Mouse (Mus musculus): ENCODE measurements around the gene Acsl1. TPM values are rescaled to one million over a fixed set of nuclear protein-coding genes. Genes with fewer than 3 reads are reported as not detected.

The Acsl1 gene
- 295 and 361 TPM in 2 replicates for total RNA-seq (2021)
- long read RNA-seq, transcript Acsl1-210 (1 exons, 1,253 nt), result minor isoform, 18 of 497 reads
- long read RNA-seq, transcript Acsl1-201 (21 exons, 3,897 nt), result major isoform, 378 of 497 reads
- long read RNA-seq, partial matches to known transcripts, result 53 of 497 reads
- long read RNA-seq, other reads (novel, unspliced or antisense), result 45 of 497 reads

DNA sequence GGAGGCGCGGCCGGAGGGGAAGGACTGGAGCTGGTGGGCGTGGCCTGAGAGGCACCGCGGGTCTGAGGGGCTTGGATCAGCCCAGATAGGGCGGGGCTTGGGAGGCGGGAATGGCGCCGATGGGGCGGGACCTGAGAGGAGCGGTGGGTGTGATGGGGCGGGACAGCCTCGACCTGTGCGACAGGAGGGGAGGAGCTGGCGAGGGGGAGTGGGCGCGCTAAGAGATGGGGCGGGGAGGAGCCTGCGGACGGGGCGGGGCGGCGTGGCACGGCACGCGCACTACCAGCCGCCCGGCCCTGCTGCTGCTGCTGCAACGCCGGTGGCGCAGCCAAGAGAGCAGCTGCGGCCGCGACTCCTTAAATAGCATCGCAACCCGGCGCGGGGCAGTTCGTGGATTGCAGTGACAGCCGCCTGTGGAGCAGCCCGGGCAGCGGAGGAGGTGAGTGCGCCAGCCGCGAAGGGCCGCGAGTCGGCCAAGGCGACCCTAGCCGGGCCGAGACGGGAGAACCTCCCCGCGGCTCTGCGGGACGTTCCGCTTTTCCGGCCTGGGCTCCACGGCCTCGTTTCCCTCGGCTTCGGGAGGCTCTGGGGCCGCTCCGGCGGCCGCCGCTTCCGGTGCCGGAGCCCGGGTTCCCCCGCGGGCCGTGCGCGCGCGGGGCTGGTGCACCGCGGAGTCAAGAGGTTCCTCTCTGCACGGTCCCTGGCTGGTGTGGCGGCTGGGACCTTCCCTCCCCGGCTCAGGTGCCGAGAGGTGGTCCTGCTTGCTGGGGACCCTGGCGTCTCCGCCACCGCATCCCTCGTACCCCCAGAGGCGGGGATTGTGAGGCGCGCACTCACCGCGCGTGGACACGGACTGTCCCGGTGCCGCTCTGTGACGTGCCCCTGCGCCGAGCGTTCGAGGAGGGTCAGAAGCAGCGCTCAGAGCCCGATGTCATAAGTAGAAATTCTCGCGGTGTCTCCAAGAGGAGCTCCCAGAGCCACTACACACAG lies at the start of gene Acsl1:
Gene Acsl1, plus strand, starts transcription at position 246 of the 990 bp plus-strand sequence.
- DNase-seq, result peak; percentile 99

DNA sequence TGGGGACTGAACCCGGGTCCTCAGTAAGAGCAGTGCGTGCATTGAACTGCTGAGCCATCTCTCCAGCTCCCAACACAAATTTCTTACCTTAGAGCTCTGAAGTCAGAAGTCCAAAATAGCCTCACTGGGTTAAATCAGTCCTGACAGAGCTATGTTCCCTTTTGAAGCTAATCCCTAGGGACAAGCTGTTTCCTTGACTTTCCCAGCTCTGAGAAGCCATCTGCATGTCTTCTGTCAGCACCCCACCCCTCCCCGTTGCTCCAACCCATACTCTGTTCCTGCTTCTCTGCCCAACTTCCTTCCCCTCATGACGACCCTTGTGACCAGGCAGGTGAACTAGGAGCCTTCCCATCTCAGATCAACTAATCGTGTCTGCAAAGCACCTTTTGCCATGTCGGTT lies 49.3 kb upstream of the Acsl1 start:
- no peak for DNase-seq

DNA sequence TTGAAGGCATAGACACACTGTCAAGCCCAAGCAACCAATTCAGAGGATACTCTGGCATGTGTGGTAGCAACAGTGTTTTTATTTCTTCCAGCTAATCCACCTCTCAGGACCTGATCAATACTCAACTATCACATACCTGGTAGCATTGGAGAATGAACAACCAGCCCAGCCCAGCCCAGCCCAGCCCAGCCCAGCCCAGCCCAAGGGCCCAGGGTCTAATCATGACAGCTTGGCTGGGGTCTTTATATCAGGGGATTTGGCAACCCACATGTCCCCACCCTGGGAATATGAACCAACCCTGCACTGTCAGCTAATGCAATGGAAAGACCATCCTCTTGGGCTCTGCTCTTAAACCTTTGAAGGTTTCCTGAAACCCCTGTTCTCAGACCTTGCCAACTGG lies 42.9 kb upstream of the Acsl1 start:
- no peak for DNase-seq

DNA sequence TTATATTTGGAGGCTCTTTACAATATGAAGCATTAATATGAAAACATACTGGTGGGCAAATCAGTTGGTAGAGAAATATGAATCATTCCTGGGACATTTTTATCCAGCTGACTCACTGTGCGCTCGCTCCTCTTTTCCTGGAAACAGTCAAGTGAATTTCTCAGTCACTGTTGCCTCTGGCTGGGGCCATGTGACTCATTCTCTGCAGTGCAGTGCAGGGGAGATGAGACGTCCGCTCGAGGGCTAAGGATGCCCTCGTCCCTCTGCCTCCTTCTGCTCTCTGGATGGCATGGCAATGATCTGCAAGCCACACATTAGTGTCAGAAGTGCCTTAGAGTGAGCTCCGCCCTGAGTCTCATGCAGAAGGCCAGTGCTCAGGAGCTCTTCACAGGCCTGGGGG lies 41.0 kb upstream of the Acsl1 start:
- DNase-seq, result peak; percentile 51

DNA sequence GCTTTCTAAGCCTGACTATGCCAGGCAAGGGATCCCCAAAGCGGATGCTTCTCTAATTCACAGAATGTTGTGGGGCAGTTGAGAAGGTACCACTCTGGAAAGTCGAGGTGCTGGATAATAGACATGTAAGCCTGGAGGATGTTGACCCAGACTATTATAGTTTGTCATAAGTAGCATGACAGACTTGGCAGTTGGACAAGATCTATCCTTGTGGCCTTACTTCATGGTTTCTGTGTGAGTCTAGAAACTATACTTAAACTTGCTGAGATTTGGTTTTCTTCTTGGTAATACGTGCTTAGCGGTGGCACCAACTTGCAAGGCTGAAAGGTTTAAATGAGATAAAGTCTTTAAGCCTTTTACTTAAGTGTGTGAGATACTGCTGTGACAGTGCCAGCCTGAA lies 38.9 kb upstream of the Acsl1 start:
- no peak for DNase-seq

DNA sequence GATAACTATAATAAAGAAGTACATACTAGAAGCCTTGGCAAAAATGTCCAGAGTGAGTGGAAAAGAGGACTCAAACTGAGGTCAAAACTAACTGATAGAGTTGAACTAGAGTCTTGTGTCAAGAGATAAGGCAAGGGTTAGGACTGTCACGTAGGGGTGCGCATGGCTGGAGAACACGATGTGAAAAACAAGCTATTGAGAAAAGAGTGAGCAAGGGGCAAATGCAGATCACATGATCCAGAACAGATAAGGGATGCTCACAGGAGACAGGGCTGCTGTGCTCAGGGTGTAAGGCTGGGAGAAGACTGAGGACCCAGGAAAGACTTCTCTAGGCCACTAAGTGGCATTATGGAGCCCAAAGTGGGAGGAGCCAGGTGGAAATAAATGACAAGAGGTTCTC lies 38.3 kb upstream of the Acsl1 start:
- DNase-seq, result no peak

DNA sequence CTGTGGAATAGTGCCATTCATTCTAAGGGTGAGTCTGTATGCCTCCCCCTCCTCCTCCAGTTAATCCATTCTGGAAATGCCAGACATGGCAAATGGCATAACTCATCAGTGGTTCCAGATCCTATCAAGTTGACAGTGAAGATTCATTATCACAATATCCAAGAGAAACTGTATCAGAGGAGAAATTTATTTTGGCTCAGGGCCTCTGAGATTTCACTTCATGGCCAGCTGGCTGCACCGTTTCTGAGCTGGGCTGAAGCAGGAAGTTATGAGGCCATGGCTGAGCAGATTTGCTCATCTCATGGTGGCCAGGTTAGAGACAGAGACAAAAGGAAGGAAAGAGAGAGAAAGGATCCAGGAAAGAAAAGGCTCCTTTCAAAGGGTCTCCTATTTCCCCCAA lies 37.2 kb upstream of the Acsl1 start:
- no peak for DNase-seq

DNA sequence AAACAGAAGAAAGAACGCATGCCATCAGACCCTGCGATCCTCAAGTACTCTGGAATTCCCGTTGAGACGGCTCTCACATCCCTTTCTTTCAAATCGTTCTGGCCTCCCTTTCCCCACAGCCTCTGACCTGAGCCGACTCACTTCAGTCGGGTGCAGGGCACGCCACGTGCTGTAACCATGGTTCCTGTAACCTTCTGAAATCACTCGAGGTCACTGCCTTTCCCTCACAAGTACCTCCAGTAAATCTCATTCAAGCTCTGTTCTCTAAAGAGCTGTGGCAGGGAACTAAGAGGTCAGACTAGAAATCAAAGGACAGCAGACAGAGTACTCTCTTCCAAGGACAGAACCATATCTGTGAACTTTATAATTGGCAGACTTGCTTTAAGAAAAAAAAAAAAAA lies 32.3 kb upstream of the Acsl1 start:
- DNase-seq, result peak; percentile 64

DNA sequence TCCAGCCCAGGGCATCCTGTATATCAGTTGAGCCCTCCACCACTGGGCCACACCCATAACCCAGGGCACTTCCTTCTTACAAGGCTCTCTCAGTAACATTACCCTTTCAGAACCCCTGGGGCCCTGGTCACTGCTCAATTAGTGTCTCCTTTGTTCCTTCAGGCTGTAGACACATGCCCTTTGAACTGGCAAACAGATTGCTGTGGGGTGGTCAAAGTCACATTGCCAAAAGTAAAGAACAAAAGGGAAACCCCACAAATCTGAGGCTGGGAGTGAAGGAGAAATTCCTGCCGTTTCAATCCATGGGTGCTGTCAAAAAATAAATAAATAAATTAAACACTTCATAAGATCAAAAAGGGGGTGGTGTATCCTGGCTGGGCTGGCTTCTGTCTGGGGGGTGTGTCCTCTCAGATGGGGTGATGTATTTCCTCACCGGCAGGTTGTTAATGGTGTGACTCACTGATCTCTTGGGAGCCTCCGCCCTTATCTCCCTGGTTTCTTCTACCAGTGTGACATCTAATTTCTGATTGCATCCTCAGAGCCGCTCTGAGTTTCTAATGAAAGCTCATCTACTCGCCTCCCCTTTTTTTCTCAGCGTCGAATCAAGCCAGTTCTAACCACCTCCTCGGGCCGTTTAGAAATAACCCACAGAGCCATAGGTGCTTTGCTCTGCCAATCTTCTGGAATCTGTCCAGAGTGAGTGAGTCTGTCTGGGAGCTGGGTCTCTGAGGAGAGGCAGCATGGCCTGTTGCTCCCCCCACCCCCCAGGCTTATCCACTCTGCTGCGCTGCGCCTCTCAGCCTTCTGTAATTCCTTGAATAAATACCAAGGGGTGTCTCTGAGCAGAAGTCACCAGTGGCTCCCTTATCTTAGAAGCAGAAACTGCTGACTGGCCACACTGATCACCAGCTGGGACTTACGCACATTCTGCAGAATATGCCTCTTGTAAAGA lies 24.6 kb upstream of the Acsl1 start:
- DNase-seq, result no peak

DNA sequence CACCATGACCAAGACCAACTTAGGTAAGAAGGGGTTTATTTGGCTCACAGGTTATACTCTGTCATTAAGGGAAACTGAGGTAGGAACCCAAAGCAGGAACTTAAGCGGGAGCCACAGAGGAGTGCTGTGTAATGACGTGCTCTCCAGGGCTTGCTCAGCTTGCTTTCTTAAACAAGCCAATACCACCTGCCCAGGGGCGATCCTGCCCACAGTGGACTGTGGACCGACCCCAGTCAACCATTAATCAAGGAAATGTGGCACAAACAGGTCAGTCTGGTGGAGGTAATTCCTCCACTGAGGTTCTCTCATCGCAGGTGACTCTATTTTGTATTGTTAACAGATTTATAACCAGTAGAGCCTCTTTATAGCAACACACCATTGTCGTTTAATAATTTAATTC lies 23.5 kb upstream of the Acsl1 start:
- DNase-seq, result no peak

DNA sequence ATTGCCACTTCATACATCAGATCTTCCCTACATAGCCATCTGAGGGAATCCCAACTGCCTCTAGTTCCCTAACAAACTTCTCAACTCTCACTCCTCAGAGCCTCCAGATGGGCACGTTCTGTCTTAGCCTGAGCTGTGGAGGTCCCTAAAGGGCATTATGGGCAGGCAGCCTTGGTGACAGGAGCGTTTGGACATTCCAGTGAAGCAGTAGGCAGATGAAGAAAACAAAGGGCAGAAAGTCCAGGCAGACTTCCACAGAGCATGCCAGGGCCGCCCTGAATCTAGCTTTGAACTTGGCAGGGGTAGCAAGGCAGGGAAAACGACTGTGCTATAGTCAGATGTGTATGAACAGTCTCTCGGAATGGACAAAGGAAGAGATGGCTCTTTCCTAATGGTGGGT lies 22.2 kb upstream of the Acsl1 start:
- DNase-seq, result no peak

DNA sequence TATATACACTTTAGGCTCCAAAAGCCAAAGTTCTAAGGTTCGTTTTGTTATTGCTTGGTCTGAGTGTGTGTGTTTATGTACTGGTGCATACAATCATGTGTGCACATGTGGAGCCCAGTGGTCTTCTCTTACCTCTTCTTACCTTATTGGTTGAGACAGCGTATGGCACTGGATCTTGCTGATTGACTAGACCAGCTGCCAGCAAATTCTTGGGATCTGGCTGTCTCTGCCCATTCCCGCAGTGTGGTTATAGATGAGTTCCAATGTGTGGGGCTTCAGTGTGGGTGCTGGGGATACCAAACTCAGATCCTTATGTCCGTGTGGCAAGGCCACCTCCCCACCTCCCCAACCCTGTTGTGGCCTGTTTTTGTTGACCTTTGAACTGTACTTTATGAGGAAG lies 21.8 kb upstream of the Acsl1 start:
- no peak for DNase-seq

DNA sequence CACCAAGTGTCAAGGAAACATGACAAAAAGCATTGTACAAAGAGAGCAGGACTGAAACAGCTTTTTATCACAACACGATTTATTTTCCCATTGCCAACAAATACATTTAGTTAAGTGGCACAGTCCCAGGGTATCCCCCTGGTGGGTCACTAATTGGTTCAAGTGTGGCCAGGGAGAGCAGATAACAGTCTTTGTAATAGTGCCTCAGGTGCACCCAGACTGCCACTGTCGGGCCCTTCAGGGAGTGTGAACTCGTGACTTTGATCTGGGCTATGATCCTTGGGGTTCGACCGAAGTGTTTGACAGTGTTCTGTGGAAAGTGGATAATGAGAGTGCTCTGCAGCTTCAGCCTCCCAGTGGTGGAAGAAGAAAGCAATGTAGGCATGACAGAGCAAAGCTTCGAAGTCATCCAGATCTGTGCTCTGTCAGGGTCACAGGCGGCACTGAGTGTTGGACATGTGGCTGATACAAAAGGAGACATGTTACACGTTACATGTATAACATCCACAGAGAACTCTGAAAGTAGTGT lies 21.1 kb upstream of the Acsl1 start:
- no peak for DNase-seq

DNA sequence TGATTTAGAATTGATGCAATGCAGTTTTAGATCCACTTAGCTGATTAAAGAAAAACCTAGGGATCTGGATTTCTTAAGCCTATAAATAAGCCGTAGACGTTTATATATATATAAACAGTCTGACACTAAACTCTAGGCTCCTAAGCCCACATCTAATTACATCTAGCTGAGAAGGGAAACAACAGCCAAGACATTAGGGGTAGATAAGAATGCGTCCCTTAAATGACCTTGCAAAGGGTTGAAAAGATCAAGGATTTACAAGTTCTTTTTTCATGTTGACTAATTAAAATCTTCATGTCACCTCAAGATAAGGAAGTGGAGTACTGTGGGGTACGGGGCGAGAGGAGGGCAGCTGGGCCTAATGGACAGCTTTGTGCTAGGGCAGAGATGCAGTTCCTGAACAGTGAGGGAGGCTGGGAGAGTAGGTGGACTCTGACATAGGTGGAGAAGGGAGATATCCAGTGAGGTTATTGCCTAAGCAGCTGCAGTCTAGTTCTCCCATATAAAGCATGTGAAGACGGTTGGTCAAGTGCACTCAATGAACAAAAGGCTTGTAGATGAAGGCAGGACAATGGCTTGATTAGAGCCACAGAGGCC lies 12.5 kb upstream of the Acsl1 start:
- DNase-seq, result no peak

DNA sequence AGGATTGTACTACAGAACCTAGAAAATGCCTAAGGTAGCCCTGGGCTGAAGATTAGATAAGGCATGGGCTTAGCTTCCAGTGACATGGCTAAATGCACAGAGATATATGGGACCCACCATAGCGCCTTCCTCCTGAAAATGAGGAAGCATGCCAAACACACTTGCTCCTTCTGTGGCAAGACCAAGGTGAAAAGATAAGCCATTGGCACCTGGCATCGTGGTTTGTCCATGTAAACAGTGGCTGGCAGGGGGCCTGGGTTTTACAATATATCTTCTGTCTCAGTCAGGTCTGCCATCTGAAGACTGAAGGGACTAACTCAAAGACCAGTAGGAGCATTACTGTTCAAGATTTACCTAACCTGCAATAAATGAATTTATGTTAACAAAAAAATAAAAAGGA lies 2.4 kb upstream of the Acsl1 start:
- DNase-seq, result no peak

DNA sequence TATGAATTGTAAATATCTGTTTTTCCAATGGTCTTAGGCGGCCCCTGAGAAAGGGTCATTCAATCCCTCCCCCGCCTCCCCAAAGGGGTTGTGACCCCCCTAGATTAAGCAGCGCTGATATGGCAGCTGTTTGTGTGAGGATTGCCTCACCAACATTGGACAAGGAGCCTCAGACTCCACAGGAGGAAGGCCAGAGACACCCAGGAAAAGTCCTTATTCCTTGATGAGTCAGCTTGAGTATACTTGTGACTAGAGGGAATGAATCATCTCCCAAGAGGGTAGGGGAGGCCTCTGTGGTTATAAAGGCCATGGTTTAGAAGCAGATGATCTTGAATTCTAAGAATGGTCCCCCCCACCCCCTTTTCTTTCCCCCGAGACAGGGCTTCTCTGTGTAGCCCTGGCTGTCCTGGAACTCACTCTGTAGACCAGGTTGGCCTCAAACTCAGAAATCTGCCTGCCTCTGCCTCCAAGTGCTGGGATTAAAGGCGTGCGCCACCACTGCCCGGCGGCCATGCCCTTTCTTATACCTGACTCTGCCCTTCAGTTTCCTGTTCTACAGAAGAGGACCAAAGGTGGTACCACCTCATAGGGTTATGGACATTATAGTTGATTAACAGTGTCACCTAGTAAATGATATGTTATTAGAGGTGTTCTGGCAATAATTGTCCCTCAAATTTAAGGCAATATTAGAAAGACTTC lies 1.6 kb upstream of the Acsl1 start:
- DNase-seq, result no peak

DNA sequence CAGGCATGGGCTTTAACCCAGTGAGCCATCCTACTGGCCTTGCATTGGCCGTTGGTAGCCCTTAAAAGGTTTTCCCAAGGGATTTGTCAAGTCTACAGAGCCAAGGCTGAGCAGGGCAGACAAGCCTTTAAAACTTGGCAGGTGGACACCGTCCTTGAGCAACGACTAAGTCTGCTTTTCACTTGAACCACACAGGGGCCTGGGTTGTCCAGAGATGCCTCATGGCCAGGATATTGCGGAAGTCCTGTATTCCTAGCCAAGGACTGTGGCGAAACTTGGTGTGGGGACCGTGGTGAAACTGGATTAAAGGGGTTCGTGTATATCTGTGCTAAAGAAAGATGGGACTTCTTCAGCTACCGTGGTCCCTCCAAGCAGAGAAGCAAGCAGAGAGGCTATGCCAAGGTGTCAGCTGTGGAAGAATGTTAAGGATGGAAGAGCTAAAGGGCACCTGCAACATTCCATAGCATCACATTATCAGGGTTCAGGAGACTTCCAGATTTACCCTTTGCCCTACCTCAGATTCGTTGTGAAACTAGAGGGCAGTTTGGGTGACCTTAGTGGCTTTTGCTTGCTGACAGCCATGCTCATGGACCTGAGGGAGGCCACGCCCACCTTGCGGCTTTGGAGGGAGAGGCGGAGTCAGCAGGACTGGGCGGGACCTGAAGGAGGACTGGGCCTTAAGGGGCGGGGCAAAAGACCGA lies 596 bp upstream of the Acsl1 start:
- peak; percentile 39 for DNase-seq

DNA sequence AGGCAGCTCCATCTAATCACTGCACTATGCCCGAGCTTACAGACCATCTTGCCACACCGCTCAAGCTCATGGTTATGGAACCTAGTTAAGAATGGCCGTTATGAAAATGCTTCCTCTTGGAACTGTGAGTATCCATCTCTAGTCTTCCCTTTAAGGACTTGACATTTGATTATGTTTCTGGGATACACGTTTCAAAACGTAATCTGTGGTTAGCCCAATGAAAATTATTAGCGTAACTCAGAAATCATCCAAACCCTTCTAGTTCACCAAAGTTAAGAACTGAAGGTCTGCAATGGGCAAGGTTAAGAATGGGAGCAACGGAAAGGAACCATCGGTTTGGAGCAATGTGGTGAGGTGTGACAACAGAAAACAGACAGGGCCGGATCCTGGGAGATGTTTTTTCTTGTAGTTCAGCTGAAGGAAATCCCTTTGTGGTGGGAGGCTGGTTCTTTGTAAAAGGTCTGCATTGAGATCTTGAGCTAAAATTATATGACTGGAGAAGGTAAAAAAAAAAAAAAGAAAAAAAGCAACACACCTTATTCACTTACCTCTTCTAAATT lies 1.2 kb downstream of the Acsl1 start:
- no peak for DNase-seq

DNA sequence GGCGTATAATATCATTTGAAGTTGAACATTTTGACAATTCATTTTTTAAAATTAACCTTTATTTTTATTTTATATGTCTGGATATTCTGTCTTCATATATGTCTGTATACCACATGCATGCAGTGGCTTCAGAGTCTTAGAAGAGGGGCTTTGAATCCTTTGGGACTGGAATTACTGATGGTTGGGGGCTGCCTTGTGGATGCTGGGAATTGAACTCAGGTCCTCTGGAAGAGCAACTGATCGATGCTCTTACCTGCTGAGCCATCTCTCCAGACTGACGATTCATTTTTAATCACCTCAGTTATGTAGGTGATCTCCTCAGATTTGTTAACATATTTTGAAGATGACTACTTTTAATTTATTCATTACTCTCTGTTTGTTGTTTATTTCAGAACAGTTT lies 3.3 kb downstream of the Acsl1 start:
- no peak for DNase-seq

DNA sequence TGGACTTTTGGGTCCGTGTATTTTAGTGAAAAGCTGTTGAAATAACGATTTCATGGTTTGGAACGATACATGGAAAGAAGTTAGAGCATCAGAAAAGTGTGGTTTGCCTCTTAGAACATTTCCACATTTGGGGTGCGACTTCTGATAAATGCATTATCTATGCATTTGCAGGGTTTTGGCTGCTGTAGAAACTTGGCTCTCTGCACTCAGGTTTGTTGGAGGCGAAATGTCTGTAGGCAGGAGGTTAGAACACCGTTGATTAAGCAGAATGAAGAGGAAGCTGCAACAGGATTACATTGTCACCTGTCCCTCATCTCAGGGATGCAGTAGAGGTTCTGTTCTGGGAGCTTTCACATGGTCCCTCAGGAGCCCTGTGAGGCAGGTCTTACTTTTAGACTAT lies 3.8 kb downstream of the Acsl1 start:
- DNase-seq, result no peak
